Comparison of ENCODE assay signal across 8 mouse cellular contexts in genomic region chr4:152339293-152339790, GRCm38 (mm10). TPM values are rescaled to one million over a fixed set of nuclear protein-coding genes. Genes with fewer than 3 reads are reported as not detected.
DNase-seq lines count a peak whose midpoint lies in the region; ATAC-seq and TF ChIP-seq lines count a peak whose summit lies in the region.

No protein-coding gene starts in this region.

- peaks cover 4% of the 10 kb centered on the region; the same call in 1 of the 2 replicates for H3K27me3 ChIP-seq in kidney, adult 2 months (replicated peaks; ENCODE audit: control insufficient read depth, insufficient read depth, low read length)
- H3K27me3 ChIP-seq in embryonic facial prominence, embryonic 10.5 days (replicated peaks; ENCODE audit: low read depth, poor library complexity, severe bottlenecking), result peaks cover 94% of the 10 kb centered on the region
- peaks cover 36% of the 10 kb centered on the region for H3K27me3 ChIP-seq in hindbrain, embryonic 13.5 days
- H3K27me3 ChIP-seq in midbrain, embryonic 12.5 days, result peaks cover 78% of the 10 kb centered on the region

- ATAC-seq in hindbrain, embryonic 13.5 days (ENCODE audit: low FRiP score), result peak; percentile 29
- no peak for ATAC-seq in midbrain, embryonic 12.5 days (ENCODE audit: low FRiP score, low read depth)

- no peaks in the 10 kb centered on the region for H3K9me3 ChIP-seq in embryonic facial prominence, embryonic 10.5 days
- no peaks in the 10 kb centered on the region for H3K9me3 ChIP-seq in hindbrain, embryonic 13.5 days
- no peaks in the 10 kb centered on the region for H3K9me3 ChIP-seq in midbrain, embryonic 12.5 days

- H3K9ac ChIP-seq in hindbrain, embryonic 13.5 days, result peak overlapping the region; percentile 94
- peak overlapping the region; percentile 73 for H3K9ac ChIP-seq in midbrain, embryonic 12.5 days (replicated peaks)

- H3K4me3 ChIP-seq in kidney, adult 2 months (ENCODE audit: insufficient read depth, low read depth, low read length), result peak overlapping the region; percentile 30; the same call in 1 of the 2 replicates
- H3K4me3 ChIP-seq in embryonic facial prominence, embryonic 10.5 days, result peak overlapping the region; percentile 72
- peak overlapping the region; percentile 74 for H3K4me3 ChIP-seq in hindbrain, embryonic 13.5 days
- peak overlapping the region; percentile 68 for H3K4me3 ChIP-seq in midbrain, embryonic 12.5 days

- H3K4me2 ChIP-seq in hindbrain, embryonic 13.5 days, result peak overlapping the region; percentile 89
- peak overlapping the region; percentile 100 for H3K4me2 ChIP-seq in midbrain, embryonic 12.5 days (replicated peaks)

- WGBS in kidney, adult 2 months, result 5% methylated on average over 25 of the region's 26 CpGs
- 2% methylated on average over 26 of the region's 26 CpGs for WGBS in embryonic facial prominence, embryonic 10.5 days
- 1% methylated on average over 25 of the region's 26 CpGs for WGBS in hindbrain, embryonic 13.5 days
- WGBS in midbrain, embryonic 12.5 days, result 2% methylated on average over 23 of the region's 26 CpGs

- TF ChIP-seq POLR2A in kidney, adult 2 months (IDR thresholded peaks at IDR 0.05; ENCODE audit: low read depth, low read length), result no peak

- no peak for TF ChIP-seq CTCF in kidney, adult 2 months (conservative IDR thresholded peaks at IDR 0.05; ENCODE audit: insufficient read depth, insufficient read length, low read depth, low read length)

- no peaks in the 10 kb centered on the region for H3K36me3 ChIP-seq in kidney, adult 2 months (ENCODE audit: control insufficient read depth, insufficient read depth, low read length)
- peaks cover 20% of the 10 kb centered on the region for H3K36me3 ChIP-seq in embryonic facial prominence, embryonic 10.5 days (replicated peaks)
- peaks cover 15% of the 10 kb centered on the region for H3K36me3 ChIP-seq in hindbrain, embryonic 13.5 days
- peaks cover 17% of the 10 kb centered on the region for H3K36me3 ChIP-seq in midbrain, embryonic 12.5 days

- no peak for DNase-seq in kidney, adult 2 months
- DNase-seq in kidney, adult 11 months, result no peak
- DNase-seq in embryonic facial prominence, embryonic 10.5 days (ENCODE audit: low spot score), result no peak
- no peak for DNase-seq in thymus, adult 18-20 months
- no peak for DNase-seq in thymus, postnatal 14 days
- no peak for DNase-seq in cerebellum, adult 11-12 months

- no peak overlapping the region for H3K27ac ChIP-seq in kidney, adult 2 months (ENCODE audit: insufficient read depth, low read depth, low read length)
- H3K27ac ChIP-seq in embryonic facial prominence, embryonic 10.5 days (replicated peaks), result peak overlapping the region; percentile 40; the same call in 1 of the 2 replicates
- H3K27ac ChIP-seq in hindbrain, embryonic 13.5 days, result peak overlapping the region; percentile 84
- no peak overlapping the region for H3K27ac ChIP-seq in midbrain, embryonic 12.5 days (replicated peaks)

- no peaks in the 10 kb centered on the region for H3K4me1 ChIP-seq in kidney, adult 2 months (ENCODE audit: control insufficient read depth, insufficient read depth, low read length)
- H3K4me1 ChIP-seq in embryonic facial prominence, embryonic 10.5 days, result peaks cover 36% of the 10 kb centered on the region
- H3K4me1 ChIP-seq in hindbrain, embryonic 13.5 days (replicated peaks), result peaks cover 46% of the 10 kb centered on the region
- H3K4me1 ChIP-seq in midbrain, embryonic 12.5 days, result peaks cover 32% of the 10 kb centered on the region

RNA-seq across cellular contexts. Expression of gene Chd5, which starts 0.9 kb away (rescaled TPM):
- polyA plus RNA-seq in kidney, adult 2 months (2012; rRNA removed), result 0.16 and 0.34 TPM in 2 replicates
- polyA plus RNA-seq in embryonic facial prominence, embryonic 10.5 days (2016; fragmentation: Nextera tagmentation; extraction: Ambion mirVana), result 0.05 TPM in 2 replicates
- 38.7 and 38.9 TPM in 2 replicates for polyA plus RNA-seq in hindbrain, embryonic 13.5 days (2015; fragmentation: Nextera tagmentation; extraction: Ambion mirVana)
- polyA plus RNA-seq in midbrain, embryonic 12.5 days (2016; fragmentation: Nextera tagmentation; extraction: Ambion mirVana), result 3.5 and 4.9 TPM in 2 replicates

RNA-seq across cellular contexts. Expression of gene Rpl22, which starts 13.8 kb away (rescaled TPM):
- polyA plus RNA-seq in kidney, adult 2 months (2012; rRNA removed), result 45.4 and 90.1 TPM in 2 replicates
- 360 and 367 TPM in 2 replicates for polyA plus RNA-seq in embryonic facial prominence, embryonic 10.5 days (2016; fragmentation: Nextera tagmentation; extraction: Ambion mirVana)
- polyA plus RNA-seq in hindbrain, embryonic 13.5 days (2015; fragmentation: Nextera tagmentation; extraction: Ambion mirVana), result 205 and 218 TPM in 2 replicates
- polyA plus RNA-seq in midbrain, embryonic 12.5 days (2016; fragmentation: Nextera tagmentation; extraction: Ambion mirVana), result 264 and 283 TPM in 2 replicates

RNA-seq across cellular contexts. Expression of gene Rnf207, which starts 20.5 kb away (rescaled TPM):
- polyA plus RNA-seq in kidney, adult 2 months (2012; rRNA removed), result 0.19 and 0.67 TPM in 2 replicates
- 1.3 and 2.3 TPM in 2 replicates for polyA plus RNA-seq in embryonic facial prominence, embryonic 10.5 days (2016; fragmentation: Nextera tagmentation; extraction: Ambion mirVana)
- polyA plus RNA-seq in hindbrain, embryonic 13.5 days (2015; fragmentation: Nextera tagmentation; extraction: Ambion mirVana), result 5.2 and 7.7 TPM in 2 replicates
- 2.7 and 2.8 TPM in 2 replicates for polyA plus RNA-seq in midbrain, embryonic 12.5 days (2016; fragmentation: Nextera tagmentation; extraction: Ambion mirVana)

RNA-seq across cellular contexts. Expression of gene Icmt, which starts 42.3 kb away (rescaled TPM):
- 31.2 and 32.5 TPM in 2 replicates for polyA plus RNA-seq in kidney, adult 2 months (2012; rRNA removed)
- 29.5 and 30.2 TPM in 2 replicates for polyA plus RNA-seq in embryonic facial prominence, embryonic 10.5 days (2016; fragmentation: Nextera tagmentation; extraction: Ambion mirVana)
- polyA plus RNA-seq in hindbrain, embryonic 13.5 days (2015; fragmentation: Nextera tagmentation; extraction: Ambion mirVana), result 17.2 and 18.4 TPM in 2 replicates
- 22.6 and 24.5 TPM in 2 replicates for polyA plus RNA-seq in midbrain, embryonic 12.5 days (2016; fragmentation: Nextera tagmentation; extraction: Ambion mirVana)

RNA-seq across cellular contexts. Expression of gene Hes3, which starts 47.9 kb away (rescaled TPM):
- polyA plus RNA-seq in kidney, adult 2 months (2012; rRNA removed), result not detected in 2 replicates
- 0.10 and 2.3 TPM in 2 replicates for polyA plus RNA-seq in embryonic facial prominence, embryonic 10.5 days (2016; fragmentation: Nextera tagmentation; extraction: Ambion mirVana)
- 0.38 and 0.79 TPM in 2 replicates for polyA plus RNA-seq in hindbrain, embryonic 13.5 days (2015; fragmentation: Nextera tagmentation; extraction: Ambion mirVana)
- polyA plus RNA-seq in midbrain, embryonic 12.5 days (2016; fragmentation: Nextera tagmentation; extraction: Ambion mirVana), result 4.0 and 5.2 TPM in 2 replicates

Comparison
In these comparisons a context has a peak if more than half of its experiments do, and no peak if none do; other contexts are left out.
1. H3K27ac ChIP-seq: peak in embryonic facial prominence, embryonic 10.5 days (single experiment) and hindbrain, embryonic 13.5 days (single experiment); none in kidney, adult 2 months (single experiment) and midbrain, embryonic 12.5 days (single experiment).
2. Peak in every context shown above with its lines, with median percentiles within 50 percentile points of each other: H3K4me3 ChIP-seq.